Mouse (Mus musculus): ENCODE results near the gene Ptprh. TPM values are rescaled to one million over a fixed set of nuclear protein-coding genes. Genes with fewer than 3 reads are reported as not detected.
A peak's percentile ranks its signal among the peaks of the same experiment; 100 is the strongest.

Gene Ptprh
- polyA plus RNA-seq, 1 experiment from 2014 or later, result not detected

DNA sequence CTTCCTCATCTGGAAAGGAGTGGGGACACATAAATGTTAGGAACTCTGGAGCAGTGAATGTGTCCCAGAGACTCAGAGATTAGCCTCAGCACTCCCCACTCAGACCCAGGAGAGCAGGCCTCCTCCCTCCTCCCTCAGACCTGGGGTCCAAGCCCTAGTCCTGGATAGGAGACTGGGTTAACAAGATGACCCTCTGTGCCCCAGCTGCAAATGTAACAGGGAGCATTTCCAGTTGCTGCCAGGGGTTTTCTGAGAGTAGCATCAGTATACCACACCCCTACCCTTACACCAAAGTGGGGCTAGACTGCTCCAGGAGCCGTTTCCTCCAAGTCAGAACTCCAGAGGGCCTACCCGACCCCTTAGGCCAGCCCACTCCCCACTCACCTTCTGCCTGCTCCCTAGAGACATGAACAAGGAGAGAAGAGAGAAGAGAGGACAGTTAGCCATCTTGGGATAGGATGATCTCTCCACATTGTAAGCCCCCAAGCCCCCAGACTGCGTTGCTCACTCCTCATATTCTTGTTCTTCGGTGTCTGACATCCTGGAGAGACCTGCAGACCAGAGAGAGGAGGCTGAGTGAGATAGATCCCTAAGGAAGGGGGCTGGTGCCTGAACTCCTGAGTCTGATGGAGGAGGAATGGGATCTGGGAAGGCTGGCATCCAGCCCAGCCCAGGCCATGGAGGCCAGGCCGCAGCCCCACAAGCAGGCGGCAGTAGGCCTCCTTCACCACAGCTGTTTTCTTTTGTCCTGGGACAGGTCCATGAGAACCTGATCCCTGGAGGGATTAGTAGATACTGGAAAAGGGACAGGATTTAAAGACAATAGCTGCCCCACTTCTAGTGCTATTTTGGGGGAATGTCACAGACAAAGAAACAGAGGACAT, 89.8 kb downstream of the Ptprh start:
- Histone ChIP-seq H3K4me1 (ENCODE audit: control insufficient read depth, insufficient read depth, low read length) (peaks cover 55% of the 10 kb centered on the region), H3K36me3 (ENCODE audit: control insufficient read depth, insufficient read depth, low read length) (no peaks in the 10 kb centered on the region), H3K4me2 (peak overlapping the region; percentile 52), H3K4me3 (ENCODE audit: low read depth, low read length) (peak overlapping the region; percentile 25), H3K27ac (ENCODE audit: low read depth, low read length) (peak overlapping the region; percentile 86), H3K9me3 (replicated peaks; ENCODE audit: control insufficient read depth, low read length) (no peaks in the 10 kb centered on the region), H3K9ac (ENCODE audit: low read depth, low read length) (peak overlapping the region; percentile 70), H3K27me3 (ENCODE audit: control insufficient read depth, insufficient read depth, low read length) (no peaks in the 10 kb centered on the region)
- WGBS (ENCODE audit: insufficient replicate concordance), result 43% methylated on average over 6 of the region's 6 CpGs
- no peak for ATAC-seq (replicated peaks; ENCODE audit: insufficient number of reproducible peaks, low FRiP score, low TSS enrichment)

DNA sequence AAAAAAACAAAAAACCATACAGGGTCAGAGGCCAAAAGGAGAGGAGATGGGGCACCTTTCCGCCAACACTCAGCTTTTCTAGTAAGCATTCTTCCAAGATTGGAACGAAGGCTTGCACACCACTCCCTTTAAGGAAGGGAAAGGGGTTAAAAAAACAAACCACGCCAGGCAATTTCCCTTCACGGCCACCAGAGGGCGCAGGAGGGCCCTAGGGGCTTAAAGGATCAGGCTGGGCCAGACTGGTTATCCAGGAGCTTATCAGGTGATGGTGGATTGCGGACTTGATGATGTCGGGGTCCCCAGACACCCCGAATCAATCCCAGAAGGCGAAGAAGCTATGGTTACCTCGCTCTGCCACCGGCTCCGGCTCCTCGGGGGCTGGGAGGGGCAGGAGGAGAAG, 90.6 kb downstream of the Ptprh start:
- H3K9ac ChIP-seq (ENCODE audit: low read depth, low read length), result peak overlapping the region; percentile 70
- WGBS (ENCODE audit: insufficient replicate concordance), result 22% methylated on average over 13 of the region's 13 CpGs

DNA sequence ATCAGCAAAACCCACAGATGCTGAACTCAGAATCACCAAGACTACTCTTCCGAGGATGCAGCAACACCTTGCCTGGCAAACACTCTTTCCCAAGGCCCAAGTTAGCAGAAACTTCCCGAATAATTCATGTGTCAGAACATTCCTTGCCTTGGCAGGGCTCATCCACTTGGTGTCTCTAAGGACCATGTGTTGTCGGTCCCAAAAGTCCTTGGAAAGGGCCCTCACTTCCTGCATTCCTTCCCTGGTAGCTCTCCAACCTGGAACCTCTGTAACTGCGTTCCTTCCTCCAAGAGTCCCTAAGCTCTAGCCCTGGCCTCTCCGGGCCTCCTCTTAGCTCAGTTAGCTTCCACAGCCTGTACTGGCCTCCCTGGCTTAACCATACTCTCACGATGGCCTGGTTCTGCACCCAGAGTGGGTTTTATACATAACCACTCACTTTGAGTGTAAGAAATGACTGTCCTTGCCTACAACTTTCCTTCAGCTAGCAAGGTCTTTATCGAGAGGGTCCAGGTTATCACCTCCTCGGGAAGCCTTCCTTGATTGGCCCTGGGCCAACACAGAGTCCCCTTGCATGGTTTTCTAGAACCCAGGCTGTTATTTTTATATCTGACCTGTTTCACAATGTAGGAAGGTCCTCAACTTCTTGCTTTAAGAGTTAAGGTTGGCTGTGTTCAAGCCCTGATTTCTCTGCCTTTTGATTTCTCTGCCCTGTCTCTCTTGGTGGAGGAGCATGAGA, 92.2 kb downstream of the Ptprh start:
- no peaks in the 10 kb centered on the region for H3K36me3 ChIP-seq (ENCODE audit: control insufficient read depth, insufficient read depth, low read length)
- peaks cover 50% of the 10 kb centered on the region for H3K4me1 ChIP-seq (ENCODE audit: control insufficient read depth, insufficient read depth, low read length)
- no peaks in the 10 kb centered on the region for H3K27me3 ChIP-seq (ENCODE audit: control insufficient read depth, insufficient read depth, low read length)
- no peak overlapping the region for H3K9ac ChIP-seq (ENCODE audit: low read depth, low read length)
- 48% methylated on average over 8 of the region's 8 CpGs for WGBS (ENCODE audit: insufficient replicate concordance)
- no peak for ATAC-seq (replicated peaks; ENCODE audit: insufficient number of reproducible peaks, low FRiP score, low TSS enrichment)
- peak overlapping the region; percentile 3 for H3K4me2 ChIP-seq
- H3K27ac ChIP-seq (ENCODE audit: low read depth, low read length), result peak overlapping the region; percentile 46; the same call in 1 of the 2 replicates
- no peak overlapping the region for H3K4me3 ChIP-seq (ENCODE audit: low read depth, low read length)
- no peaks in the 10 kb centered on the region for H3K9me3 ChIP-seq (replicated peaks; ENCODE audit: control insufficient read depth, low read length)

More for the DNA sequence above, 90.6 kb downstream of the Ptprh start:
- H3K4me1 ChIP-seq (ENCODE audit: control insufficient read depth, insufficient read depth, low read length), result peaks cover 53% of the 10 kb centered on the region
- H3K36me3 ChIP-seq (ENCODE audit: control insufficient read depth, insufficient read depth, low read length), result no peaks in the 10 kb centered on the region
- peak overlapping the region; percentile 86 for H3K27ac ChIP-seq (ENCODE audit: low read depth, low read length)
- no peaks in the 10 kb centered on the region for H3K9me3 ChIP-seq (replicated peaks; ENCODE audit: control insufficient read depth, low read length)
- H3K4me2 ChIP-seq, result peak overlapping the region; percentile 52
- ATAC-seq (replicated peaks; ENCODE audit: insufficient number of reproducible peaks, low FRiP score, low TSS enrichment), result no peak
- no peaks in the 10 kb centered on the region for H3K27me3 ChIP-seq (ENCODE audit: control insufficient read depth, insufficient read depth, low read length)
- H3K4me3 ChIP-seq (ENCODE audit: low read depth, low read length), result peak overlapping the region; percentile 25

DNA sequence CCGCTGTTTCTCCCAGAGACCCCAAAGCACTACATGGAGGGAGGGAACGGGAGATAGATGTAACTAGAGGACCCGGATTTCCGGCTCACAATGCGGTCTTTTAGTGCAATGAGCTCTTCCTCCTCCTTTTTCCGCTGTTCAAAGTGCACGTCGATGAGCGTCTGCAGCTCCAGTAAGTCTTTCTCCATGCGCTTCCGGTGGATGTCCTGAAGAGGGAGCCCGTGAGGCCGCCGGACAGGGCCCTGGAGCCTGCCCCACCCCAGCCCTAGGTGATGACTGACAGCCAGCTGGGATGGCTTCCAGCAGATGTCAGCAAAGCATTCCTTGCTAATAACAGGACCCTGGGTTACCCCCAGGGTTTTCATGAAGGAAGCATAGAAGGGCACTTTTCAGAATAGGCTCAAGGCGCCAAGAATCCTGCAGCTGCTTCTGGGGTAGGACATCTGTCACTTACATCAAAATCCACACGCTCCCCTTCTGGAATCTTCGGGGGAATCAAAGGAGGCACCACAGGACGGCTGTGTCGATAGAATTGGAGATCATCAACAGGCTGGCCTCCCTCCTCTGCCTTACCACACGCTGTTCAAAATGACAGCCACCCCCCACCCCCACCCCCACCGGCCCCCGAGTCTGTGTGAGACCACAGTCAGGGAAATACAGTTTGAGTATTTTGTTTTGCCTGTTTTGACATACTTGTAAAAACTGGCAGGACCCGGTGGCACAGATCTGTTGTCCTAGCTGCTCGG, 93.8 kb downstream of the Ptprh start:
- Histone ChIP-seq H3K27me3 (ENCODE audit: control insufficient read depth, insufficient read depth, low read length) (no peaks in the 10 kb centered on the region), H3K4me1 (ENCODE audit: control insufficient read depth, insufficient read depth, low read length) (peaks cover 40% of the 10 kb centered on the region), H3K36me3 (ENCODE audit: control insufficient read depth, insufficient read depth, low read length) (no peaks in the 10 kb centered on the region), H3K9me3 (replicated peaks; ENCODE audit: control insufficient read depth, low read length) (no peaks in the 10 kb centered on the region), H3K27ac (ENCODE audit: low read depth, low read length) (peak overlapping the region; percentile 72), H3K4me2 (peak overlapping the region; percentile 53), H3K9ac (ENCODE audit: low read depth, low read length) (peak overlapping the region; percentile 35; the same call in 1 of the 2 replicates), H3K4me3 (ENCODE audit: low read depth, low read length) (peak overlapping the region; percentile 23; the same call in 1 of the 2 replicates)
- peak; percentile 77 for ATAC-seq (replicated peaks; ENCODE audit: insufficient number of reproducible peaks, low FRiP score, low TSS enrichment)
- WGBS (ENCODE audit: insufficient replicate concordance), result 12% methylated on average over 24 of the region's 24 CpGs

DNA sequence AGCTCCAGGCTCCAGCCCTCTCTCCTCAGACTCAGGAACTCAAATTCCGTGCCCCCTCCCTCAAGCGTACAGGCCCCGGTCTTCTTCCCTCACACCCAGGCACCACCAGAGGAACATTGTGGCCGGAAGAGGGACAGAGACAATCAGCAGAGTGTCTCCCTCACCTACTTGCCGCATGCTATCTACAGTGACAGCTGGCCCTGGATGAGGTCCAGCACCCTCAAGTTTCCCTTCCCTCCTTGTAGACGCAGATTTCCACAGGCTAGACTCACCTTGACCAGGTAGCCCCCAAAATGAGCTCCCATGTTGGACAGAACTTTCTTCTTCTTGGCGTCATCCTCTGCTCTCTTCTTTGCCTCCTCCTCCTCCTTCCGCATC, 95.1 kb downstream of the Ptprh start:
- WGBS (ENCODE audit: insufficient replicate concordance), result 84% methylated on average over 8 of the region's 8 CpGs
- Histone ChIP-seq H3K27me3 (ENCODE audit: control insufficient read depth, insufficient read depth, low read length) (no peaks in the 10 kb centered on the region), H3K27ac (ENCODE audit: low read depth, low read length) (no peak overlapping the region), H3K4me3 (ENCODE audit: low read depth, low read length) (no peak overlapping the region), H3K4me1 (ENCODE audit: control insufficient read depth, insufficient read depth, low read length) (peaks cover 28% of the 10 kb centered on the region), H3K9ac (ENCODE audit: low read depth, low read length) (no peak overlapping the region), H3K4me2 (no peak overlapping the region), H3K9me3 (replicated peaks; ENCODE audit: control insufficient read depth, low read length) (no peaks in the 10 kb centered on the region), H3K36me3 (ENCODE audit: control insufficient read depth, insufficient read depth, low read length) (no peaks in the 10 kb centered on the region)
- ATAC-seq (replicated peaks; ENCODE audit: insufficient number of reproducible peaks, low FRiP score, low TSS enrichment), result no peak

DNA sequence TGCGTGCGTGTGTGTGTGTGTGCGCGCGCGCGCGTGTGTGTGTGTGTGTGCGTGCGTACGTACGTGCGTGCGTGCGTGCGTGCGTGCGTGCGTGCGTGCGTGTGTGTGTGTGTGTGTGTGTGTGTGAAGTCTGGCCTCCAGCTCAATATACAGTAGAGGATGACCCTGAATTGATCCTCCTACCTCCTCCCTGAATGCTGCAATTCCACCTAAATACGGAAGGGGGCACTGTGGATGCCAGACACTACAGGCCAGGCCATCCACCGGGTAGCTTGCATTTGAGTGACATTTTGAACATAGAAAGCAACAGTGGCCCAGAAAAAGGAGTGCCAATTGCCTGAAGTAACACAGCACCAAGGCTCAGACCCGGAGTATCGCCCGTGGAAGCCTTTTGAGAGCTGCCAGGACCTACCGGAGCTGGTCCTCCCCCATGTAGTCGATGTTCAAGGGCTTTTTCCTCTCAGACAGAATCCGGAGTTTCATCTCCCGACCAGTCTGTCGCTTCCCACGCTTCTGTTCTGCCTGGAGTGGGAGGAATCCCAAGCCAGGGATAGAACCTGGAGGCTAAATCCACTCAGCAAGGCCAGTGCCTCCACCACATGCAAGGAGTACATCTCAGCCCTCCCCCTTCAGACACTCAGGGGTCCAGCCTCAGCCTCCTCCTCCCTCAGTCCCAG, 95.6 kb downstream of the Ptprh start:
- Histone ChIP-seq H3K9ac (ENCODE audit: low read depth, low read length) (no peak overlapping the region), H3K36me3 (ENCODE audit: control insufficient read depth, insufficient read depth, low read length) (no peaks in the 10 kb centered on the region), H3K4me3 (ENCODE audit: low read depth, low read length) (no peak overlapping the region), H3K4me2 (no peak overlapping the region), H3K9me3 (replicated peaks; ENCODE audit: control insufficient read depth, low read length) (no peaks in the 10 kb centered on the region), H3K4me1 (ENCODE audit: control insufficient read depth, insufficient read depth, low read length) (peaks cover 24% of the 10 kb centered on the region), H3K27ac (ENCODE audit: low read depth, low read length) (no peak overlapping the region), H3K27me3 (ENCODE audit: control insufficient read depth, insufficient read depth, low read length) (no peaks in the 10 kb centered on the region)
- no peak for ATAC-seq (replicated peaks; ENCODE audit: insufficient number of reproducible peaks, low FRiP score, low TSS enrichment)
- whole genome bisulfite sequencing (ENCODE audit: insufficient replicate concordance), result 75% methylated on average over 32 of the region's 32 CpGs

DNA sequence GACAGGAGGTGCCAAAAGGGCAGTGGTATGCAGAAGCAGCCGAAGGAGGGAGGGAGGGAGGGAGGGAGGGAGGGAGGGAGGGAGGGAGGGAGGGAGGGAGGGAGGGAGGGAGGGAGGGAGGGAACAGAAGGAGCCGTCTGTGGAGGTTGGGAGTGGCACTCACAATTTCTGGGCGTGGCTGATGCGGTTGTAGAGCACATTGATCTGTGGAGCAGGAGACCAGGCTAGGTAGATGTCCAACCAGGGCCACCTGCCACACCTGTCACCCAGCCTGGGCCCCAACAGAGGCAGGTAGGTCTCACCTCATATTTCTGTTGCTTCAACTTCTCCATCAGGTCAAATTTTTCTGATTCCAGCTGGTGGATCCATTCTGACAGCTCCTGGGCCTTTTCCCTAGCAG, 96.6 kb downstream of the Ptprh start:
- 58% methylated on average over 3 of the region's 4 CpGs for WGBS (ENCODE audit: insufficient replicate concordance)
- H3K36me3 ChIP-seq (ENCODE audit: control insufficient read depth, insufficient read depth, low read length), result no peaks in the 10 kb centered on the region
- no peaks in the 10 kb centered on the region for H3K27me3 ChIP-seq (ENCODE audit: control insufficient read depth, insufficient read depth, low read length)
- H3K9me3 ChIP-seq (replicated peaks; ENCODE audit: control insufficient read depth, low read length), result no peaks in the 10 kb centered on the region
- no peak overlapping the region for H3K4me2 ChIP-seq
- H3K9ac ChIP-seq (ENCODE audit: low read depth, low read length), result no peak overlapping the region
- ATAC-seq (replicated peaks; ENCODE audit: insufficient number of reproducible peaks, low FRiP score, low TSS enrichment), result no peak
- no peak overlapping the region for H3K27ac ChIP-seq (ENCODE audit: low read depth, low read length)
- H3K4me1 ChIP-seq (ENCODE audit: control insufficient read depth, insufficient read depth, low read length), result peaks cover 28% of the 10 kb centered on the region
- no peak overlapping the region for H3K4me3 ChIP-seq (ENCODE audit: low read depth, low read length)
